Mouse (Mus musculus): ENCODE data around the gene Ugt1a8.
"Not testable (repeated sequence)": the region's sequence is repeated elsewhere in the genome, so short reads cannot be mapped to it uniquely, and the experiment has no call there.

The Ugt1a8 gene

DNA sequence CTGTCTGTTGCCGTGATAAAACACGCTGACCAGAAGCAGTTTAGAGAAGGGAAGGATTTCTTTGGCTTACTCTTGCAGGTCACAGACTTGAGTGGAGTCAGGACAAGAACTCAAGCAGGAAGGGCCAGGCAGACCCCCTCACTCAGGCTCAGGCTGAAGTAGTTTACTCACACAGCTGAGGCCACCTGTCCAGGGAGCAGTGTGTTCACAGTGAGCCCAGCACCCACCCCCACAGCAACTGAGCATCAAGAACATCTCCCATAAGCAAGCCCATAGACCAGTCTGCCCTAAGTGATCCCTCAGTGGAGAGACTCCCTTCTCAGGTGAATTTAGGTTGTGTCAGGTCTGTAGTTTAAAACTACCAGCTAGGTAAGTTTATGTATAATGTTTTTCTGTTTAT lies 22.0 kb downstream of the Ugt1a8 start:
- not testable (repeated sequence) for DNase-seq

DNA sequence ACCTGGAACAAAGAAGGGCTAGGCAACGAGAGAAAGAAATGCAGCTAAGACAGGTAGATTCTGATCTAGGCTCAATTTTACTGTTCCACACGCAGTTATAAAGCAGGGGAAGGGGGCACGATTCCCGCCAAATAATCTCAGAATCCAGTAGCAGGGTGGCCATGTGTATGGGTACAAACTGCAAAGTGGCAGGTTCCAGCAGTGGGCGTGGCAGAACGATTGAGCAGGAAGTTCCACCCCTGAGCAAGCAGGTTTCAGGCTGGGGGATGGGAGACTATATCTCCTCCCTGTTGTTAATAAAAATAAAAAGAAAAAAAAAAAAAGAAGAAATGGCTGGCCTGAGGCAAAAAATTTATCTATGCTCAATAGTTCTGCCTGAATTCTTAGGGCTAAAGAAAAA lies 25.2 kb downstream of the Ugt1a8 start:
- not testable (repeated sequence) for DNase-seq

DNA sequence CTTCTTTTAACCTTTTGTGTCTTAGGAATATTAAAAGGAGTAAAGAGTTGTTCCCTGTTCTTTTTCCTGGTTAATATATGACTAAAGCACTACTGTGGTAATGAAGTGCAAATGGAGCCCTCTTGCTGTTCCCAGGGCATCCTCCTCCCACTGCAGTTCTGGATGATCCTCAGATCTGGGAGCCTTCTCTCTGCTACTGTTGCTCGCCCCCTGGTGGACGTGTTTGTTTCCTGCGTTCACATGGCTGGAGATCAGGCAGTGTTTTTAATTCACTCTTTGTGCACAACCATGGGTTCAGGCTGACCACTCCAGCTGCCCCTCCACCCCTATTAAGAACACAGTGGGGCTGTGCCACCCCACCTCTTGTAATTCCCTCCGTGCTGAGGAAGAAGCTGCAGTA lies 32.9 kb downstream of the Ugt1a8 start:
- DNase-seq = not testable (repeated sequence)

DNA sequence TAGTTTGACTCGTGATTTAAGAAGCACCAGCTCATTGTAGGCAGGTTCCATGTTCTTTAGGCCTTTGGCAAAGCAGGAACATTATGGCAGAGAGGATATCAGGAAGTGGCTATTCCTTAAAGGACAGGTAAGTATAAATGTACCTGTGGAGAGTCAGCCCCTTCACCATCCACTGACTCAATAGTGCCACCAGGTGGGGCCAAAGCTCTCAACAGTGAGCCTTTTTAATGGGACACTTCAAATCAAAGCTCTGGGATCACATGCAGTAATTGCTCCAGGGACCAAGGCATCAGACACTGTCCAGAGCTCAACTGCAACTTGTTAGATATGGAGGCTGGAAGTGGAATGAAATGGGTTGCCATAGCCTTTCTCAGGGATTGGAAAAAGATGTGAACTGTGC lies 33.9 kb downstream of the Ugt1a8 start:
- peak; percentile 56 for DNase-seq

DNA sequence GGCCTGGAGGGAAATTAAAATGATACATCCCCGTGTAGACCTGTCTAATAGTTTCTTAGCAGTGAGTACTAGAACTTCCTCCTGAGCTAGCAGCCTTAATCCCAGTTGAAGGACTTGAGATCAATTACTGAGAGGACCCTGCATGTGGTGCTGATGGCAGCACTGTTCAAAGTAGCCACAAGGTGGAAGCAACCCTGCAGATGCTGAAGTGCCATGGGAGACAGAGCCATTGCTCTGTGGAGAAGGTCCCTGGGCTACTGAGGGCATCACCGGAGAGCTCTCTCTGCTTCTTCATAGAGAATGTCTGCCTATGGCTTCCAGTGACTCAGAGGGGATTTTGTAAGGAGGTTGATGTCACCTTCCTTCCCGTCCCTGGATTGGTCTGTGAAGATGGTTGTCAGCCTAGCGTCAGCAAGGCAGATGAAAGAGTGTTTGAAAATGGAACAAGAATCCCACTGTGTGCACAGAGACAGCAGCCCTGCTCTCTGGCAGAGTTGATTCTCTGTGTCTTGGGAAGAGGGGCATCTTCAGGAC lies 38.3 kb downstream of the Ugt1a8 start:
- DNase-seq = peak; percentile 27

DNA sequence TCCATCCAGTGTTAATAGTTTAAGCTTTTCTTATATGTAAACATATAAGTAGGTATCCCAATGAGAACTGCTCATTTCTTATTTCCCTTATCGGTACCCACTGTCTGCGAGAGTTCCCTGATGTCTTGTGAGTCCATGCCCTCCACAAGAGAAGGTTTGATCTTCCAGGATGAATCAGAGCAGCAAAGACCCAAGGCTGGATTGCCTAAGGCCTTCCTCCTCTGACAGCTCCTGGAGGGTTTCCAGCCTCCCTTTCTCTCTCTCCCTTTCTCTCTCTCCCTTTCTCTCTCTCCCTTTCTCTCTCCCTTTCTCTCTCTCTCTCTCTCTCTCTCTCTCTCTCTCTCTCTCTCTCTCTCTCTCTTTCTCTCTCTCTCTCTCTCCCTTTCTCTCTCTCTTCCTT lies 41.5 kb downstream of the Ugt1a8 start:
- DNase-seq = not testable (repeated sequence)

DNA sequence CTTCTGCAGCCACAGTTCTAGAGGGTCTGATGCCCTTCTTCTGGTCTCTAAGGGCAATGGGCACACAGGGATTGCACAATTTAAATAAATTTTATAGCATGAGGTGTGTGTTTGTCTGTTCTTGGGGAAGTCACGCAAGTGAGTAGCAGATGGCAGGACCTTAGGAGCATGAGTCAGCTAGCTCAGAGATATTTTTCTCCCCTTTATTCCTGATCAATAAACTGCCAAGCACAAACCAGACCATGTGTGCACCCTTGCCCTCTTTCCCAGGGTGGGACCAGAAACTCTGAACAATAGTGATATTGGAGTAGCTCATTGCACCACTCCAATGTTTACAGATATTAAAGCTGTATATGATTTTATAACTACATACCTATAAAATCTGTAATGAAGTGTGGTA lies 42.6 kb downstream of the Ugt1a8 start:
- not testable (repeated sequence) for DNase-seq

DNA sequence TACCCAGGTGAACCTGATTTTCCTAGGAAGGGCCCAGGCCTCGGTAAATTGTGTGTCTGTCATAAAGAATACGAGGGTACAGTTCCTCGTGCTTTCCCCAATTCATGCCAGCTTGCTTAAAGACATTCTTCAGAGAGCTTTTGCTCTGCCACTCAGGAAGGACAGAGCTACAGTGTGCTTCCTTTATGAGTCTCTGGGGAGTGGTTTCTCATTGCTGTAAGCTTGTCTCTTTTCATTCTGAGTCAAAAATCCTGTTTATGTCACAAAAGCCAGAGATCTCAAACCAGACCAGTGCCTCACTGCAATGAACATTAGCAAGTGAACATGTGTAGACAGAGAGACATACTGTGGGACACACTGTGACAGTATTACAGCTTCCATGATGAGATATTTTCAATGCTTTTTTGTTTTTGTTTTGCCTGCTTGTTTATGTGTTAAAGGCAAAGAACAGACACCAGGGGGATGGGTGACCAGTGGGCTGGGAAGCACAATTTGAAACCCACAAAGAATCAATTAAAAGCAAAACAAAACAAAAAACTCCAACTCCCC lies 46.4 kb downstream of the Ugt1a8 start:
- peak; percentile 12 for DNase-seq

DNA sequence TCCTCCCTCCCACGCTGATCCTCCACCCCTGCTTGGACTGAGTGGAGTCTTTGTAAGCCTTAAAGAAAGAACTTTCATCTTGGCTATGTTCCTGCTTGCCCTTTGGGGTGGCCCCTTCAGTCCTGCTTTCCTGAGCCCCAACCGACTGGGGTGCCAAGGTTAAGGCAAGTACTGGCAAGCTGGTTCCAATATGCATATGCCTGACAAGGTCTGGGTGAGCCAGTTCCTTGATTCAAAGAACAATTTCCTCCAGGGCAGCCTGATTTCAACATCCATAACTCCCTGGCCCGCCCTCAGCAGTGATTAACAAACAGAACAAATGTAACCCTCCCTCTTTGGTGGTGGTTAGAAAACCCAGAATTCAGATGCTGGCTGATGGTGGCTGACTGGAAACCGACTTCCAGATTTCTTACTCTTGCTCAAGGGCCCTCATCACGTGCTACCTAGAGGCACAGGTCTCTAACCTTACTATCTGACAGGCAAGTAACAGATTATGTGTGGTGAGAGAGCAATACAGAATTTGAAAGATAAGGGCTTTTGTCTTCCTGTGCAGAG lies 46.9 kb downstream of the Ugt1a8 start, which contains the start of gene Ugt1a6a:
TSS of gene Ugt1a6a (plus strand) at position 353 of the 555 bp plus-strand sequence.
- DNase-seq = peak; percentile 48

DNA sequence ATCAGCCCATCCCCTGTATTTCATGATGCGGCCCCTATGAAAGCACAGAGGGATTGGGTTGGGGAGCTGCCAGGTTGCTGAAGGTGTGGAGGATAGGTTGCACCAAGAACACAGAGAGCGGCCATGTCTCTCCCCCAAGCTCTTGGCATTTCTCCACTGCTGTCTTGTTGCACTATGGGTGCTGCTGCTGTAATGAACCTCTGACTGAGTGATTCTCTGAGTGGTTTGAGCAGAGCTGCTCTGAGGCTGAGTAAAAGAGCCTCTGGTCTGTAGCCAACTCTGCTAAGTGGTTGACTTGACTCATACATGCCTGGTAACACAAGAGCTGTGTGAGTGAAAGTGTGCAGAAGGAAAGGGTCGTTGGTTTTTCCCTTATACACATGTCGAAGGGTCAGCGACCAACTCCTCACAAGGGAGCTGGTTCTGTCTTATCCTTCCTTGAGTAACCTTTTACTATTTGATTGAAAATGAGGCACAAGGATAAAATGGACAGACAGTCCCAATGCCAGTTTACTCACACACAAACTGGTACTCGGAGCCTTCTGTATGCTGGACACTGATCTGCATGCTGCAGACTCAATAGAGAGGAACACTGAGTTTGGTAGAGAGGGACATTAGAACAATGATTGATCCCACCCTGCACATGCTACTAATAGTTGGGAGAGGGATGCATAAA lies 47.8 kb downstream of the Ugt1a8 start:
- not testable (repeated sequence) for DNase-seq

DNA sequence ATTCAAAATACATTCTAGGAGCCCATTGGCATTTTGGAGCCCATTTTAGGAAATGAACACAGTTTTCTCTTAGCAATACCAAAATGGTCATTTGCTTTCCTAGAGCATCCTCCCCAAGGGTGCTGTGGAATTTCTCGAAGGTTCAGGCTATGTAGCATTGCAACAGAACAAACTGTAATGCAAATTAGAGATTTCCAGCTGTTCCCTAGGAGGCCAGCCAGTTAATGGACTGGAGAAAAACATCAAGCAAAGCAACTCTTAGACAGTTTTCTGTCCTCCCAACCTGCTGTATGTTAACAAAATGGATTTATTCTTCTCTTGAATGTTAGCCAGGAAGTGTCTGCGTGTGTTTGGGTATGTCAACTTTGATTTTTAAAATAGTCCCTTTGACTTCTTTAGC lies 49.0 kb downstream of the Ugt1a8 start:
- DNase-seq = peak; percentile 11

DNA sequence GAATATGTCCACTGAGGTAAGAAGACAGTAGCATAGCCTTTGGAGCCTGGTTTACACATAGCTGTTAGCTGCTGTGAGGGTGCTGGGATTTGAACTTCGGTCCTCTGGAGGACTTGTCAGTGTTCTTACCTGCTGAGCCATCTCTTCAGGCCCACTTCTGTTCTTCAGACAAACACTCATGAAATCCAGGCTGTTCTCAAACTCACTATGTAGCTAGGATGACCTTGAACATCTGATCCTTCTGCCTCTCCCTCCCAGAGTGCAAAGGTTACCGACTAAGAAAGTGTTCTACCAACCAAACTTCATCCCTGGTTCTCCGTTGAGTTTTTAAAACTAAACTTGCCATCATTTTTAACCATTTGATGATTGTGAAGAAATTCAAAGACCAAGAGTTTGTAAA lies 49.7 kb downstream of the Ugt1a8 start:
- DNase-seq = no peak

DNA sequence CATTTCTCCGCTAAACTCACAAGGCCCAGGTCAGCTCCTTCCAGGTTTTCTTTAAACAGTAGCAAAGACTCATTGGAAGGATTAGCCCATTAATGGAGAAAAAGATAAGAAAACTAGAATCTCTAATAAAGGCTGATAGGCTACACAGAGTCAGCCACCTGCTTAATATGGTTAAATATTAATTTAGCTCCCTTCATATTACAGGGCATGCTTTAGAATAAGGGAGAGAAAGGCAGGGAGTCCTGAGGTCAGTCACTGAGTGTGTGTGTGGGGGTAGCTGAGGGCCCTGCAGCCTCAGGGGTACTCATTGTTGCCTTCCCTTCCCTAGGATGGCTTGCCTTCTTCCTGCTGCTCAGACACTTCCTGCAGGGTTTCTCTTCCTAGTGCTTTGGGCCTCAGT lies 50.5 kb downstream of the Ugt1a8 start:
- no peak for DNase-seq

DNA sequence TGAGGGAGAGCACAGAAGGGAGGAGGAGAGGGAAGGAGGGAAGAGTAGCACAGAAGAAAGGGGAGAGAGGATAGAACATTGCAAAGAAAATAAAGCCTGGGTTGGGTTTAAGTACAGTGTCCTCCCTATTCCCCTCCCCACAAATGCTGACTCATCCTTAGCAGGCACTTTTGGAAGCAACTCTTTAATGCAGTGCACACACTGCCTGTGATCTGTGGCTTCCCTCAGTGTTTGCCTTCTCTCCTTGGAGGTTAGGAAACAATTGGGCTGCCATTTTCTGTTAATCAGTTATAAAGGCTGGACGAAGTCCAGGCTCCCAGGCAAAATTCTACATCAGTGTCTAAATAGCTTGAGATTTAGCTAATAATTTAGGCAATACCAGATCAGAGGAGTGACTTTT lies 52.9 kb downstream of the Ugt1a8 start:
- peak; percentile 80 for DNase-seq

DNA sequence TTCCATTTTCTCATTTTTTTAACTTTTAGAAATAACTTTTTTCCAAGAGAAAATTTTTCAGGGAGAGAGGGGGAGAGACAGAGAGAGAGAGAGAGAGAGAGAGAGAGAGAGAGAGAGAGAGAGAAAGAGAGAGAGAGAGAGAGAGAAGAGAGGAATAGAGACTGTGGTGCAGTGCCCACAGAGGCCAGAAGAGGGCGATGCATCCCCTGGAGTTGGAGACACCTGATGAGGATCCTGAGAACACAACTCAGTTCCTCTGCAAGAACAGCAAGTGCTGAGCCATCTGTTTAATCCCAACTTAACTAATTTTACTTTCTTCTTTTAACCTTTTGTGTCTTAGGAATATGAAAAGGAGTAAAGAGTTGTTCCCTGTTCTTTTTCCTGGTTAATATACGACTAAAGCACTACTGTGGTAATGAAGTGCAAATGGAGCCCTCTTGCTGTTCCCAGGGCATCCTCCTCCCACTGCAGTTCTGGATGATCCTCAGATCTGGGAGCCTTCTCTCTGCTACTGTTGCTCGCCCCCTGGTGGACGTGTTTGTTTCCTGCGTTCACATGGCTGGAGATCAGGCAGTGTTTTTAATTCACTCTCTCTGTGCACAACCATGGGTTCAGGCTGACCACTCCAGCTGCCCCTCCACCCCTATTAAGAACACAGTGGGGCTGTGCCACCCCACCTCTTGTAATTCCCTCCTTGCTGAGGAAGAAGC lies 56.5 kb downstream of the Ugt1a8 start:
- peak; percentile 63 for DNase-seq

DNA sequence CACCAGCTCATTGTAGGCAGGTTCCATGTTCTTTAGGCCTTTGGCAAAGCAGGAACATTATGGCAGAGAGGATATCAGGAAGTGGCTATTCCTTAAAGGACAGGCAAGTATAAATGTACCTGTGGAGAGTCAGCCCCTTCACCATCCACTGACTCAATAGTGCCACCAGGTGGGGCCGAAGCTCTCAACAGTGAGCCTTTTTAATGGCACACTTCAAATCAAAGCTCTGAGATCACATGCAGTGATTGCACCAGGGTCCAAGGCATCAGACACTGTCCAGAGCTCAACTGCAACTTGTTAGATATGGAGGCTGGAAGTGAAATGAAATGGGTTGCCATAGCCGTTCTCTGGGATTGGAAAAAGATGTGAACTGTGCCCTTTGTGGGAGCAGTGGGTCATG lies 57.7 kb downstream of the Ugt1a8 start:
- peak; percentile 32 for DNase-seq

DNA sequence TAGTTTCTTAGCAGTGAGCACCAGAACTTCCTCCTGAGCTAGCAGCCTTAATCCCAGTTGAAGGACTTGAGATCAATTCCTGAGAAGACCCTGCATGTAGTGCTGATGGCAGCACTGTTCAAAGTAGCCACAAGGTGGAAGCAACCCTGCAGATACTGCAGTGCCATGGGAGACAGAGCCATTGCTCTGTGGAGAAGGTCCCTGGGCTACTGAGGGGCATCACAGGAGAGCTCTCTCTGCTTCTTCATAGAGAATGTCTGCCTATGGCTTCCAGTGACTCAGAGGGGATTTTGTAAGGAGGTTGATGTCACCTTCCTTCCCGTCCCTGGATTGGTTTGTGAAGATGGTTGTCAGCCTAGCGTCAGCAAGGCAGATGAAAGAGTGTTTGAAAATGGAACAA lies 62.5 kb downstream of the Ugt1a8 start:
- DNase-seq = peak; percentile 22

DNA sequence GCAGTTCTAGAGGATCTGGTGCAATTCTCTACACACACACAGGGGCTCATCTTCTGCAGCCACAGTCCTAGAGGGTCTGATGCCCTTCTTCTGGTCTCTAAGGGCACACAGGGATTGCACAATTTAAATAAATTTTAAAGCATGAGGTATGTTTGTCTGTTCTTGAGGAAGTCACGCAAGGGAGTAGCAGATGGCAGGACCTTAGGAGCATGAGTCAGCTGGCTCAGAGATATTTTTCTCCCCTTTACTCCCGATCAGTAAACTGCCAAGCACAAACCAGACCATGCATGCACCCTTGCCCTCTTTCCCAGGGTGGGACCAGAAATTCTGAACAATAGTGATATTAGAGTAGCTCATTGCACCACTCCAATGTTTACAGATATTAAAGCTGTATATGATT lies 70.8 kb downstream of the Ugt1a8 start:
- DNase-seq = no peak

DNA sequence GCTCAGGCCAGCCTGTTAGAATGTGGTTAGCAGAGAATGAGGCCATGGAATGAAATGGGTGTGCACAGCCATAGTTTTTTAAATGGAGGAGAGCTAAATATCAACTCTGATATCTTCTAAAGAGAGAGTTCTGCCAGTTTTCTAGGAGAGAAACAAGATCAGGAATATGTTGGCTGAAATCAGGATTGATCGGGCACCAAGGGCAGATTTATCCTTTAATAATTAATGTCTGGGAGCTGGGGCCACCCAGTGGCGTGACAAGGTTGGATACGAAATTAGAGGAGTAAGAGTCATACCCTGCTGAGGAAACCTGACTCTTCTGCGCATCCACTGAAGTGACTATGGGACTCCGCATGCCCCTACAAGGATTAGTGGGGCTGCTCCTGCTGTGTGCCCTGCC lies 78.1 kb downstream of the Ugt1a8 start, which contains the start of gene Ugt1a5:
TSS of gene Ugt1a5 (plus strand) at position 302 of the 400 bp plus-strand sequence.
- no peak for DNase-seq

DNA sequence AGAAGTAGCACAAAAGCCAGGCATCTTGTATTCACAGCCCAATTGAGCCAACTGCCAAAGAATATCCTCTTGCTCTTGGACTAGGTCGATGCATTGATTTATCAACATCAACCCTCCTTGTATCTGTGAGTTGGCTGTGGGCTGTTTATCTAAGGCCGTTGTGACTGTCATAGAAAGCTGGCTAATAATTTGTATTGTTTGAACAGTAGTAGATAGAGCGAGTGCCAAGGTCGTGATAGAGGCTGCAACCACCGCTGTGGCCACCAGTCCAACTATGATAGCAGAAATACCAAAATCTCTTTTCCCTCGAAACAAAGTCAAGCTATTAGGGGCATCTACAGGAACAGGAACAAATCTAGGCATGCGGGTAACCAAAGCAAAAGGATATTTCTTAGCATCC lies 84.6 kb downstream of the Ugt1a8 start:
- DNase-seq = not testable (repeated sequence)

DNA sequence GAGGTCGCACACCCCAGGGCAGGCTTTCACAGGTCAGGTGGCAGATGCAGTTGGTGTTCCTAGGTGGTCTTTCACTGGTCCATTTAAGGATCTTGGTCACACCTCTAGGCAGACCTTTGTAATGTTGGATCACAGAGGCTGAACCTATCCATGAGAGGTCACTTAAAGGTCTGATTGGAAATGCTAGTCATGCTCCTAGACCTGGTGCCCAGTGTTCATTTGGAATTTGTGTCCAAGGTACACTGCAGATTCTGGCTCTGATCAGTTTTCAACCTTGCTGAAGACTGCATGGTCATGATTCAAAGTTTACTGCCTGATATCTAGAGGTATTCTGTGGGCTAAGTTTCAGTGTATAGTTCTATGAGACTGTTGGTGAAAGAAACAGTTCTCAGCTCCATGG lies 92.0 kb downstream of the Ugt1a8 start:
- no peak for DNase-seq

DNA sequence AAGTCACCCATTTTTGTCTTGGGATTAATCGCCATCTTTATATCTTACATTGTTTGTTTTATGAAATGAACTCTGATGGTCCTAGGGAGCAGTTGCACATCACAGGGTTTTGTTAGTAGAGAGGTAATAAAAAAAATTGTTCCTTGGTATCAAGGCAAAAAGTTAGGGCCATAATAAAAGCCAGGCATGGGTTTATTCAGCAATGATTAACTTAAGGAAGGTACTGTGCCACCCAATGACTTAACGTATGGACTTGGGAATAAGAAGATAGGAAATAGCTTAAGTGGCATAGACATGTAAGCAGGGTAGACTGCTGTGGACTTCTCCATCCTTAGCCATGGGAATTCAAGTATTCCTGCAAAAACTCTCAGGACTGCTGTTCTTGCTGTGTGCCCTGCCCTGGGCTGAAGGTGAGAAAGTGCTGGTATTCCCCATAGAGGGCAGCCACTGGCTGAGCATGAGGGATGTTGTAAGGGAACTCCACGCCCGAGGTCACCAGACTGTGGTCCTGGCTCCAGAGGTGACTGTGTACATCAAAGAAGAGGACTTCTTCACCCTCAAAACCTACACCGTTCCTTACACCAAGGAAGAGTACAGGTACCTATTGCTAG lies 98.8 kb downstream of the Ugt1a8 start:
- no peak for DNase-seq

DNA sequence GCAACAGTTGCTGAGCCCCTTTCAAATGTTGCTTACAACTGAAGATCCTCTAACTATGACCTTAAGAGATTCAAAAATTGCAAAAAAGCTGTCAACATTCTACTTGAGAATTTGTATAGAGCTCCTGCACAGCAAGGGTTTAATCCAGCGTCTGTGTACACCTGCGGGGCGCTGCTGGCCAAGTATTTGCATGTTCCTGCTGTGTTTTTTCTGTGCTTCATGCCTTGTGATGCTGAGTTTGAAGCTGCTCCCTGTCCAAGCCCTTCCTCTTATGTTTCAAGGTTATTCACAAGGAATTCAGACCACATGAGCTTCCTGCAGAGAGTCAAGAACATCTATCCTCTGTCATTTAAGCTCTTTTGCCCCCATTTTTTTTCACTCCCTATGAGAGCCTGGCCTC lies 104.5 kb downstream of the Ugt1a8 start:
- no peak for DNase-seq
